Mouse (Mus musculus) heart, postnatal 14 days (tissue): ENCODE data around the gene Prr14l. TPM values are rescaled to one million over a fixed set of nuclear protein-coding genes. Genes with fewer than 3 reads are reported as not detected.
"Not testable (repeated sequence)": the region's sequence is repeated elsewhere in the genome, so short reads cannot be mapped to it uniquely, and the experiment has no call there.

Experiments
- DNase-seq, 2 experiments: peaks; one replicate each; pipeline ENCODE4 v3.0.0; 2021 to 2022
- intact Hi-C: fragments of 180-260 bp; cut with DNase I; formaldehyde crosslinking; loops from one replicate; pipeline ENCODE4 v1.15.1; 2025
- total RNA-seq, 2 experiments: library from RNA; stranded (reverse); gene quantifications; 2 replicates each; pipeline ENCODE4 v1.2.3; 2021

Prr14l gene
- total RNA-seq, 2 experiments from 2014 or later, result 10.1 to 11.6 TPM

DNA sequence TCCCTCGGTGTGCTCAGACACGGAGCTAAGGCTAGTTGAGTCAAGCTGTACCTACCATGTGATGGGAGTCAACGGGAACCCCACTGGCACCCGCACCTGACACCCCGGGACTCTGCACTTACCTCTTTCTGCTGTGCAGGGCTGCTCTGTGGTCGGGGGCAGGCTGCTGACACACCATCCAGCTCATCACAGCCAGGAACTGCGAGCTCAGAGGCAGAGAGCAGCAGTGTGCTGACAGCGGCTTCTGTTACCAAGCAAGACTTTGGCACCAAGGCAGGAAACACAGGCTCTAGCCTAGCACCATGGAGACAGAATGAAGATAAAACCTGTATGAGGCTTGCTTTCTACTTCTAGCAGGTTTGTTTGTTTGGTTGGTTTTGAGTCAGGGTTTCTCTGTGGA is 33.6 kb downstream of the Prr14l start:
- DNase-seq, result no peak
- intact Hi-C loops, result no loop called here

DNA sequence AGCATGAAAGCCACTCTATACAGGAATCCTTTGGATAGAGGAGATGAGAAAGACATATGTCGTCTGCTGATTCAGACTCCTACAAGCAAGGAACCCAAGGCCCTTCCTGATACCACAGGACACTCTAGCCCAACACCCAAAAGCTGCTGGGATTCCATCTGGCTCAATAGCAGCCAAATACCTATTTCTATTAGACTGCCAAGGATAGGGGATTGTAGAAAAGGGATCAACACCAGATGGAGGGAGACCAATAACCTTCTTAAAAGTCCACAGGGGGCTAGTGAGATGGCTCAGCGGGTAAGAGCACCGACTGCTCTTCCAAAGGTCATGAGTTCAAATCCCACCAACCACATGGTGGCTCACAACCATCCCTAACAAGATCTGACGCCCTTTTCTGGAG is 38.7 kb downstream of the Prr14l start:
- DNase-seq, result no peak
- intact Hi-C loops, result no loop called here

DNA sequence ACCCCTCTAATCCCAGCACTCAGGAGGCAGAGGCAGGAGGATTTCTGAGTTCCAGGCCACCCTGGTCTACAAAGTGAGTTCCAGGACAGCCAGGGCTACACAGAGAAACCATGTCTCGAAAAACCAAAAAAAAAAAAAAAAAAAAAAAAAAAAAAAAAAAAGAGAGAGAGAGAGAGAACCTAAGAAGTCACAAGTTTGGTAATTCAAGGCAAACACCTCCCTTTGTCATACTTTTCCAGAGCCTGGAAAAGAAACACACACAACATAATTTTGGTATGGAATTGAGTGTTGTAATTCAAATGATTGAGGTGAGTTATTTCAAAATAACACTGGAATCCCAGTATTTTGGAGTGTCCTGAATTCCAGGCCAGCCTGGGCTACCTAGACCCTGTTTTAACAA is 67.6 kb downstream of the Prr14l start:
- not testable (repeated sequence) for DNase-seq
- intact Hi-C loops, result loop anchor here (5.0 kb wide), 1 partner anchor 69 kb away; no protein-coding TSS in a partner anchor

DNA sequence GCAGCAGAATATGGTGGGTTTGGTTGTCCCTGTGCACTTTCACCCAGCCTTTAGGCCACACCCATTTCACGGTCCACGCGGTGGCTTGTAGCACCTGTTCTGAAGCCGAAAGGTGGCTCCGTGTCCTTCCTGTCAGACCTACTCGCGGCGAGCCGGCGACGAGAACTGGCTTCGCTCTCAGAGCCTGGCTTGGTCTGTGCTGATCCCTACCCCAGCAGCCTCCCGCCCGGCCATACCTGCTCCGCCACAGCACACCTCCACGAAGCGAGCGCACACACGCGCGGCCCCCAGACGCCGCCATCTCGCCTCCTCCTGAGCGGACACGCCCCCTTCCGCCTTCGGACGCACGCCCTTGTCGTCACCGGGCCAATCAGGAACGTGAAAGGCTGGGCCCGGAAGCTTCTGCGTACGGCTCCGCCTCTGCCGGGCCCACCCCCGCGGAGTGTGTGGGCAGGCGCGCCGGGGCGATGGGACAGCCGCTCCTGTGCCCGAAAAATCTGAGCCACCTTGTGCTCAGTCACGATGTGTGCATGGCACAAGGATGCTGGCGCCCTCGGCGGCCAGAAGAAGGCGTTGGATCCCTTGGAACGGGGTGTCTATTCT is 68.6 kb downstream of the Prr14l start, which contains the start of gene Pisd:
Gene Pisd (minus strand): TSS at position 334 of the 603 bp plus-strand sequence.
- intact Hi-C loops, result loop anchor here (5.0 kb wide), 1 partner anchor 68 kb away; no protein-coding TSS in a partner anchor
- DNase-seq, result peak; percentile 93 to 96

DNA sequence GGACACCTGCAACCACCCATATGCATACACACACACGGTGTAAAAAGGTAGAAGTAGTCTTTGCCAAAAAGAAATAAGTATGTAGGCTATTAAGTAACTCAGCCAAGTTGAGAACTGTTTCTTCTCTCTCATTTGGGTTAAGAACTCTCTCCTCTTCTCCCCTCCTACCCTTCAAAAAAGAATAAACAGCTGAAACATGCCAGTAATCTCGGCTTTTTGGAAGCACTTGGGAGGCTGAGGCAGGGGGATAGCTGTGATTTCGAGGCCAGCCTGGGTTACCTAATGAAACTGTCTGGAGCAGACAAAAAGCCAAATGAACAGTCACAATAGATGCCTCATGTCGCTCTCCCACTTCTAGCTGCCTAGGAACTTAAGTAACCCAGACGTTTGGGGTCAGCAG is 69.3 kb downstream of the Prr14l start:
- DNase-seq, result no peak
- intact Hi-C loops, result loop anchor here (5.0 kb wide), 1 partner anchor 67 kb away; no protein-coding TSS in a partner anchor

DNA sequence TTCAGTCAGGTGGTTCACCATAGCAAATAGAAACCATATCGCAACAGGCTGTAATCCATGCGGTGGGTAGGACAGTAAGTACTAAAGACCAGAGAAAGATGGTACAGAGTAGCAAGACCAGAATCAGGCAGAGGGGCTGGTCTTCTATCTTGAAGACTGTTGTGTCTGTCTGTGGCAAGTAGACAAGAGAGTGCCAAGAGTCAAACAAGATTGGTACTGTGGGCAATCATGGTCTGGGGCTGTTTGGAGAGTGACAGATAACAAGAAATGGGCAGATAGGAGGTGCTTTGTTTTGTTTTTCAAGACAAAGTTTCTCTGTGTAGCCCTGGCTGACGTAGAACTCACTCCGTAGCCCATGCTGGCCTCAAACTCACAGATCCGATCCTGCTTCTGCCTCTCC is 72.5 kb downstream of the Prr14l start:
- intact Hi-C loops, result no loop called here
- DNase-seq, result no peak

DNA sequence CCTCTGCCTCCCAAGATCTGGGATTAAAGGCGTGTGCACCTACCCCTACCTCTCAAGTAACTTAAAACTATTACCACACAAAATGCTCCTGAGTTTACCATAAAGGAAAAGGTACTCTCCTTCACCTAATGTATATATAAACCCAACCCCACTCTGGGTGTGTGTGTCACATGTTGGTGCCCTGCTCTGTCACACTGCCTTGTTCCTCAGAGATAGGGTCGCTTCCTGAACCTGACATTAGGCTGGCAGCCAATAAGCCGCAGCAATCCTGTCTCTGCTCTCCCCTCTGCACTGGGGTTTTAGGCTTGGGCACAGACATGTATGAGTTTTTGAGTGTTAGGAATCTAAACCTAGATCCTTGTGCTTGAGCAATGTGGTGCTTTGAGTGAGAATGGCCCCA is 75.9 kb downstream of the Prr14l start:
- no peak for DNase-seq
- intact Hi-C loops, result no loop called here

DNA sequence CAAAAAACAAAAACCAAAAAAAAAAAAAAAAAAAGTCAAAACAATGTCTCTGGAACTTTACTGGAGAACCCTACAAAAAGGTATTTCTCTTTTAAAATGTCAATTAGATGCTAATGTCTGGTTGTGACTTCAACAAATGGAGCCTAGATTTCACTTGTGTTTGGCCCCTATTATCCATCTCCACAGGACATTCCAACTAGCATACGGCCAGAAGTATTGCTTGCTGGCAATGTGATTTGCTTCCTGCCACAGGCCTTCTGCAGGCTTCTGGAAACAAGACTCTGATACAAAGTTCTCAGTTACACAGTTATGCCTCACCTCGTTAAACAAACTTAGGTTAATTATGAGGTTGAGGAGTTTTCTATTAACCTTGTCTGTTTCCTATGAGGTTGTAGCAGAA is 81.7 kb downstream of the Prr14l start:
- DNase-seq, result no peak
- intact Hi-C loops, result no loop called here

DNA sequence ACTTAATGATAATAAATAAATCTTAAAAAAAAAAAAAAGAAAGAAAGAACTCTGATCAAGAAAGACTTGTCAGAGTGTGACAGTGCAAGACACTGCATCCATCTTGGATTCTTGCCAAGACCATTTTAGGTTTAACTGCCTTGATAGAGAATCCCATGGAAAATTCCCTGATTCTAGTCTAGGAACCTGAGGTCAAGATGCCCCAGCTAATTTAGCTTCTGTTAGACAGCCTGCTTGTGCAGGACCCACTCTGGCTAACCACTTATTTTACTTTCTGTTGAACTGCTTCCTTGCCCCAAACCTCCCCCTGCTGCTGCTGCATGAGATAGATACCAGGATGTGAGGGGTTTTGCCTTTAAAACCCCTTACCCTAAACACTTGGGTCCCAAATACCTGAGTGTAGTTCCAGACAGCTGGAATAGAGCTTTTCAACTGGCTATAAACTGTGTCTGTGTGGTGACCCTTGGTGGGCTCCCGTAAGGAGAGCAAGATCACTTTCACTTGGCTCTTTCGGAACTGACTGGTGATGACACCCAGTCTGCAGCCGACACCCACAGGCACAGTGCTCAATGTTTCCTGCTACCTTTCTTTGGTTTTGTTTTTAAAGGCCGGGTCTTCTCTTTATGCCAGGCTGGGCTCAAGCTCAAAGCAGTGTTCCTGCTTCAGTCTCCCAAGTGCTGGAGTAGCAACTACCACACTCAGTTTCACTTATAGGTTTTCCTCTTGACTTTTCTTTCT is 86.3 kb downstream of the Prr14l start:
- no peak for DNase-seq
- intact Hi-C loops, result no loop called here

DNA sequence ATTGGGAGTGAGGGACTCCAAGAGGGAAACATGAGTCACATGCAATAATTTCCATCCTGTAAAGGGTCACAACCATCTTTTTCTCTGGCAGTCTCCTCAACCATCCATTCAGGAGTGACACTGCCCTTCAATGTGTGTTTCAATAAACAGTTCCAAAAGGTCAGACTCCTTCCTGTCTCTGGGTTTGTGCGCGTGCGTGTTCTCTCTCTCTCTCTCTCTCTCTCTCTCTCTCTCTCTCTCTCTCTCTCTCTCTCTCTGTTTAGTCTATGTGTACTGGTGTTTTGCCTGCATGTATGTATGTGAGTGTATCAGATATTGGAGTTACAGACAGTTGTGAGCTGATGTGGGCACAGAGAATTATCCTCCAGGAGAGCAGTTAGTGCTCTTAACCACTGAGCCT is 87.1 kb downstream of the Prr14l start:
- intact Hi-C loops, result no loop called here
- DNase-seq, result no peak

DNA sequence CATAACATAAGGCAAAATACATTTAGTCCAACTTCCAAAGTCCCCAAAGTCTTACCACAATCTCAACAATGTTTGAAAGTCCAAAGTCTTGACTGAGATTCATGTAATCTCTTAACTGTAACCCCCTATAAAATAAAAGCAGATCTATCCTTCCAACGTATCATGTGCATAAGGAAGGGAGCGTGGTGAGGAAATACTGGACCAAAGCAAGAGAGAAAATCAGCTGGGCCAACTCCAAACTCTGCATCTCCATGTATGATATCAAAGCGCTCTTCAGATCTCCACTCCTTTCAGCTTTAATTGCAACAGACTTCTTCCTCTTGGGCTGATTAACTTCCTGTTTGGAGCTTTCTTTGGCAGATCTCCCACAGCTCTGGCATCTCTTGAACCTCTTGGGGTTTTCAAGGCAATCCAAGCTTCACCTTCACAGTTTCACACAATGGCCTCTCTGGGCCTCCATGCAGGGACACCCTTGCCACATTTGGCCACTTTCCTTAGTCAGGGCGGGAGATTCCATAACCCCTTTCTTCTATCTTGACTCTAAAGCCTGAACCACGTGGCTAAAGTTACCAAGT is 92.4 kb downstream of the Prr14l start:
- DNase-seq, result peak; percentile 15 to 48

DNA sequence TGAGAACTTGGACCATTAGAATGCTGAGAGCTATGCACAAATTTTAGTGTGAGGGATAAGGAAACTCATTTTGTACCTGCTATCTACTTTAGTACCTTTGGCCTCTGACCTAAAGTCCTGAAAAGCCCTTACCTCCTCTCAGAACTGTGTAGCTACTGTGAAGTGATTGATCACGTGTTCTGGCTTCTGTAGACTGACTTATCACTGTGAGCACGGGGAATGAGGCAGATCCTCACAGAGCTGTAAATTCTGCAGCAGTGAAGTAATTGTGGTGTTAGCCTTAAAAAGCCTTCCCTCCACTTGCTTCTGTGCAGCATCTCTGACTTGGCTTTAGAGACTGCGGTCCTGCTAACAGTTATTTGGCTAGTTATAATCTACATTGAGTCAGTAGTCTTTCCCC is 93.3 kb downstream of the Prr14l start:
- DNase-seq, result no peak
- intact Hi-C loops, result no loop called here

More for the DNA sequence above, 92.4 kb downstream of the Prr14l start:
- intact Hi-C loops, result no loop called here

DNA sequence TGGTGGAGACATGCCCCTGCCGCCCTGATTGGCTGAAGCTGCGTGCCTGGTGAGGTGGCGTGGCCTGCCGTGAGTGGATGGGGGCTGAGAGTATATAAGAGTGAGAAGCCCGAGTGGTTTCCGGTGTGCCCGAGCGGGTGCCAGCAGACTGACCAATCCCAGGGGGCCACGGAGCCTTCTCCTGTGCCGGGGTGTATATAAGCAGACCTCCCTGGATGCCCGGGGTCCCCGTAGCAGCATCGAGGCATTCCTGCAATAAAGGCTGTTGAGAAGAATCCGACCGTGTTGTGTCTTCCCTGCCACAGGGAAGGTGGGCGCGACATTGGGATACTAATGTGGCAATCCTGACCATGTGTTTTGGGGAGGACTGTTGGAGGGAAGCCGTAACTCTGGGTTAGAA is 93.7 kb downstream of the Prr14l start:
- intact Hi-C loops, DNase-seq: not testable (repeated sequence)

DNA sequence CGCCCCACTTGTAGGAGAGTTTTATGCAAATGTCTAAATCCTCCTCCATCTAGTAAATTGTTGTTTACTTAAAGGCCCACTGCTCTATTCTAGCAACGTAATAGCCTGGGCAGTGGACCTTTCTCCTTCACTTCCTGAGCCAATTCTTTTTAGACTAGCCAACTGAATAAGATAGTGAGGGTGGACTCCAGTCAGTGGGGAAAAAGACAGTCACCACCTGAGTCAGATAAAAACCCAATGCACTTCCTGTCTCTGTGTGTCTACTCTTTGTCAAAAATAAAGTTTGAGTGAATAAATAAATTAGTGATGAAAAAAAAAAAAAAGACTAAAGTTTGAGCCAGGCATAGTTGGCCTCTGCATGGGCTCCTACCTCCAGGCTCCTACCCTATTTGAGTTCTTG is 94.4 kb downstream of the Prr14l start:
- intact Hi-C loops, result no loop called here
- no peak for DNase-seq

DNA sequence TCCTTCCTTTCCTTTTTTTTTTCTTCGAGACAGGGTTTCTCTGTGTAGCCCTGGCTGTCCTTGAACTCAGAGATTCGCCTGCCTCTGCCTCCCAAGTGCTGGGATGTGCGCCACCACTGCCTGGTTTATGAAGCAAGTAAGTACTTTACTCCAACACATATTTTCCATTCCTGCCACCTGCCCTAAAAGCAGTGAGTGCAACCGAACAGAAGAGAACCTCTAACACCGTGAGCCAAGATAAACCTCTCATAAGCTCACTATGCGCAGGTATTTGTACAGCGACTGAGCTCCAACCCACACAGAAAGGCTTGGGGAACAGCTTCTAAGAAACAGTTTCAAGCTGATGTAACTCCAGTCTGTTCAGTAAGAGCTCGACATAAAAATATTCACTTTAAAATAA is 97.9 kb downstream of the Prr14l start:
- no peak for DNase-seq
- intact Hi-C loops, result no loop called here

DNA sequence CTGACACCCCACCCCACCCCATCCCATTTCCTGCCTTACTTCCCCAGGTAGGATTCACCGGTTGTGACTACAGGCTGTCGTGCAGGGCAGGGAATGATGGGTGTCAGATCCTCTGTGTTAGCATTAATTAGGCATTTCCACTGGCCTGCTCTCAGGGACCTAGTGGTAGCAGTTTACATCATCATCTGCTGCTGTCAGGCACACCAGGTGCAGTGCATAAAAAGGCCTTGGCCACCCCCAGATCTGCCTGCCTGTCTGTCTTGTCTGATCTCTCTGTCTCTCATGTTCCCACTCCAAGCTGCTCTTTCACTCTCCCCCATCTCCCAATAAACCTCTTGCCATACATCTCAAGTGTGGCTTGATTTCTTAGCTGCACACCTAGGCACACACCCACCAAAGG is 102.3 kb downstream of the Prr14l start:
- intact Hi-C loops, result no loop called here
- DNase-seq, result no peak

DNA sequence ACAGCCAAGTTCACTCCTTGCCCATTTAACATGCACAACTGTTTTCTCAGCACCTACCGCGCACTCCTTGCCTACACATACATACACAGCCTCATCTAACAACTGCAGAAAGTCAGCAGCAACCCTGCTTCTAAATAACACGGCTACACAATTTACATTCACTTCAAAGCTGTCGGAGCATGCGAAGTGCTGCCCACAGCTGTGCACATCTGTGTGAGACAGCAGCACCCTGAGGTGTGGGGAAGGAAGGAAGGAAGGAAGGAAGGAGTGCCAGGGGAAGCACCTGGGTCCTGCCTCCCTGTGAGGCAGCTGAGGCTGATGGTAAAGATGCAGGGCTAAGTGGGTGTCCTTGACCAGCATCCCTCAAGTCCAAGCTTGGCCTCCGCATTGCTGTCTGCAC is 105.1 kb downstream of the Prr14l start:
- DNase-seq, result no peak
- intact Hi-C loops, result no loop called here

DNA sequence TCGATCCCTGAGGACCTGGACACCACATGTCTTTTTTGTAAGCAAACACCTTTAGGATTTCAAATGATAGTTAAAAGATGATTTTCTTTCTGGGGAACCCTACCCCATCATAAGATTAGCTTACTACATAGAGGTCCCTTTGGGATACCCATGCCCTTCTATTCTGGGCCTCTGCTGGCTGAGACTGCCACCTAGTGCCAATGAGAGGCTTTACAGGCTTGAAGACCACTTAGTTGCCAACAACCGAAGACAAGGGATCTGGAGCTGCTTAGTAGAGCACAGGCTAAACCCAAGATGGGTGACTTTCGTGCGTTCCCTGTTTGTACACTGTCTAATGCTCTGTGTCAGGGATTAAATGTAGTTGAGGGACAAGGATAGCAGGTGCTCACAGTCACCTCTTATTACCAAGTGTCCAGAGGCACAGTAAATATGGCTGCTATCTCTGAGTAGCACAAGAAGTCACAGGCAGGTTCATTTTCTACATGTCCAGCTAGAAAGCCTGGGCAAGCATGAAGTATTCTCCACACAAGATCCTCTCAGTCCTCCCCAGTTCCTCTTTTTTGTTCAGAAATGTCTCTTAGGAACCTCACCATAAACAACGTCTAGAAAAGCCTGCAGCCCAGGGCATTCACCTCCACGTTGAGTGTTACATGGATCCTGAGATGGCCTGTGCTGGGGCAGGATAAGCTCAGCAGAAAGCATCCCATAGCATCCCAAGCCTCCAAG is 106.2 kb downstream of the Prr14l start:
- peak; percentile 51 to 69 for DNase-seq
- intact Hi-C loops, result loop anchor here (2.0 kb wide), 1 partner anchor 155 kb away; no protein-coding TSS in a partner anchor

DNA sequence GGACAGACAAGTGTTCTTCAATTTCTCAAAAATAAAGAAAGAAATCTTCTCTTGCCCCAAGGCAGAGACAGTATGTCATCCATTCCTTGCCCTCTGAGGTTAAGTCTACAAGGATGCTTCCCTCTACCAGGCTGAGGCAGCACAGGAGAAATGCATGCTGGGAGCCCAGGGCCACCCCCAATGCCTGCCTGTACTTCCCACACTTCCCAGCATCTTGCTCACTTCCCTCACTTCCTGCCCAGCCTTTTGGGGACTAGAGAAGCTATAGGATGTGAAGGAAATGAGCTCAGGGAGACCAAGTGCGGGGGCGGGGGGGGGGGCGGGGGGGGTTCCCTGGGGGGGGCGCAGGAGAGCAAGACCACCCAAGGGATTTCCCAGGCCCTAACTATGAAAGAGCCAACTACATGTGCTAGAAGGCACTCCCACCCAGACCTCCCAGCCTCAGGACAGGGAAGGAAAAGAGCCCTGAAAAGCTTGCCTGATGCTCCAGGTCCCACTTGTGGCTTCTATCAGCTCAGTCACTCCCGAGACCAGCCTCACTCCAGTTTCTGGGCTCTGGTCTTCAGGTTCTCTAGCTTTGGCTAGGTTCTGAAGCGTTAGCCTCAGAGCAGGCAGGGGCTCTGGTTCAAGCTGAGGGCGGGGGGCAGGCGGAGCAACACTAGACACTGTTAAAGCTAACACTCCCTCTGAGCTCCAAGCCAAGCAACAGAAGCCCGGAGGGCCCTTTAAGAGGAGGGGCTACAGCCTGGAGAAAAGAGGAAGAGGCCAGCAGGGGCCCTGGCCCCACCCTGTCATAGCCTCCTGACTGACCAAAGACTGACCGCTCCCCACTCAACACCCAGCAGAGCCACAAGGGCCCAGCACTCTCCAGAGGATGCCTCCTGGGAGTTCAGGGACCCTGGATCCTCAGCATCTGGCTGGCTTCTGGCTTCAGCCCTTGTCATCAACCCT is 108.1 kb downstream of the Prr14l start:
- DNase-seq, result peak; percentile 79
- intact Hi-C loops, result loop anchor here (1.0 to 2.0 kb wide), 2 partner anchors 32 to 153 kb away; no protein-coding TSS in a partner anchor

DNA sequence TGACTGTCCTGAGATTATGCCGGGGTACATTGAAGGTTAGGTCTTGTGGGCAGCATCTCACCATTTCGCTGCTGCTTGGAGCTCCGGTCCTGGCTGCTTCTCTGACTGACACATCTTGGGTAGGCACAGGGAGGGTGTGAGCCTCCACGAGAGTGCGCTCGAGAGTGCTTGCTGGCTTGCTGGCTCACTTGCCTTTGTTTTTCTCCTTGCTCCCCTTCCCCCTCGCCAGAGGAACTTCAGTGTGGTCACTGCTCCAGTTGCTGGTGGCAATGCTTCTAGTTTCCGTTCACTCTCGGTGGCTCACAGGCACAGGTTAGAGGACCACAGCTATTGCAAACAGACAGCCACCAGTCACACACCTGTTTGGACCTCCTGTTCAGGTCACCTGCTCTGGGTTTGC is 111.9 kb downstream of the Prr14l start:
- intact Hi-C loops, result no loop called here
- no peak for DNase-seq
